Mouse (Mus musculus): ENCODE measurements around the gene Calhm3. TPM values are rescaled to one million over a fixed set of nuclear protein-coding genes. Genes with fewer than 3 reads are reported as not detected.
A peak's percentile ranks its signal among the peaks of the same experiment; 100 is the strongest.

The Calhm3 gene
- polyA plus RNA-seq, 1 experiment = not detected

DNA sequence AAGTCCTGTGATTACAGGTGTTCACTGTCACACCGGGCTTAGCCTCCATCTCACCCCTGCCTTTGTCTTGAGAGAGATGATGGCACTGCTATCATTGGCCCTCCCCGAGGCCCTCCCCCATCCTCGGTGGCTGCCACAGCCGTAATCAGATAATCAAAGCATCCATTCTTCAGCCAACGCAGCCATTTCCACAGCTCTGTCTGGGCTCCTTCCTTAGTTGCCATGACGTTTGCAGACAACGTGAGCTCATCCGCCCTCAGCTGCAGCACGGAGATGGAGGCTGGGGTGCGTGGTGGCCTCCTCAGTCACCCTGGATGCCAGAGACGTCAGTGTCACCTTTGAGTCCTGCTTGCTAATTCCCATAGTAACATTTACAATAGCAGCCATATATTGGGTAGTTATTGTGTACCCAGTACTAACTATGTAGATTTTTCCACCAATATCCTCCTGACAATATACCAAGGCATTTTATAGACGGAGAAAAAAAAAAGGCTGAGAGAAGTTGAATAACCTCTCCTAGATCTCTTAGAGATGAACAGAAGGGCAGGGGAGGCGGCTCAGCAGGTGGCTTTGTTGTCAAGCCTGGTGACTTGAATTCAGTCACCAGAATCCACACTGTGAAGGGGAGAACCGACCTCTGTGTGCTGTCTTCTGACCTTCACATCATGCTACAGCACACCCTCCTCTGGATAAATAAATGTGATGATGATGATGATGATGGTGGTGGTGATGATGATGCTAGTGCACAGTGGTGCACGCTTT is 29.1 kb upstream of the Calhm3 start:
- TF ChIP-seq CTCF (IDR thresholded peaks at IDR 0.05; ENCODE audit: insufficient read depth, low read length) (no peak), POLR2A (IDR thresholded peaks at IDR 0.05; ENCODE audit: borderline replicate concordance, extremely low read depth, low read depth, low read length) (no peak)
- WGBS = 50% methylated on average over 15 of the region's 15 CpGs
- no peak for DNase-seq
- Histone ChIP-seq H3K4me1 (ENCODE audit: control insufficient read depth, insufficient read depth, low read length) (no peaks in the 10 kb centered on the region), H3K4me3 (replicated peaks; ENCODE audit: extremely low read depth, low read depth, low read length) (no peak overlapping the region)

DNA sequence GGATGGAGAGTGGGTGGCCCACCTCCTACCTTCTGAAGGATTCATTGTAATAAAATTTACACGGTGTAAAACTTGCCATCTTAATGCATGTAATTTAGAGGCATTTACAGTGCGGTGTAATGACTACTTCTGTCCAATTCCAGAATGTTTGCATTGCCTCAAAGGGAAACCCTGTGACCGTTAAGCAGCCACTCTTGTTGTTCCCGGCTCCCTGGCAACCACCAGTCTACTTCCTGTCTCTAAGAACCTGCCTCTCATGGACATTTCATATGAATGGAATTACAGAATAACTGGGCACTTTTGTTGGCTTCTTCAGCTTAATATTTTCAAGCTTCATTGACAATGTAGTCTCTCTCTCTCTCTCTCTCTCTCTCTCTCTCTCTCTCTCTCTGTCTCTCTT is 27.2 kb upstream of the Calhm3 start:
- DNase-seq = no peak
- no peaks in the 10 kb centered on the region for H3K4me1 ChIP-seq (ENCODE audit: control insufficient read depth, insufficient read depth, low read length)
- no peak for TF ChIP-seq POLR2A (IDR thresholded peaks at IDR 0.05; ENCODE audit: borderline replicate concordance, extremely low read depth, low read depth, low read length)
- no peak for TF ChIP-seq CTCF (IDR thresholded peaks at IDR 0.05; ENCODE audit: insufficient read depth, low read length)
- H3K4me3 ChIP-seq (replicated peaks; ENCODE audit: extremely low read depth, low read depth, low read length) = no peak overlapping the region
- WGBS = 38% methylated on average over 4 of the region's 4 CpGs

DNA sequence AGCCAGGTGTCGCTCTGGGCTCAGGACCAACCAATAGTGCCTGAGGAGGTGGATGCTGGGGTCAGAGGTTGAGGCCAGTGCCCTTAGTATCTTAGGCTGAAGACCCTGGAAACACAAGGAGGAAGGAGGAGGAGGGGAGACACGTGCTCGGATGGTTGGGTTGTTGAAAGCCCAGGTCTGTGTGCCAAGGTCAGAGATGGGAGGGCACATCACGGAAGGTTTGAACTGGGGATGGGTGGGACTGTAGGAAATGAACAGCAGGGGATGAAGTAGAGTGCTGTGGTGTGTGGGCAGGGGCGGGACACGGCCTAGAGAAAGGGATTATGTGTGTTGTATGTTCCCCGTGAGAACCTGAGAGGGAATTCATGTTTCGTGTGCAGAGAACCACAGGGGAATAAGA is 26.7 kb upstream of the Calhm3 start:
- TF ChIP-seq CTCF (IDR thresholded peaks at IDR 0.05; ENCODE audit: insufficient read depth, low read length) (no peak), POLR2A (IDR thresholded peaks at IDR 0.05; ENCODE audit: borderline replicate concordance, extremely low read depth, low read depth, low read length) (no peak)
- no peak for DNase-seq
- 70% methylated on average over 8 of the region's 8 CpGs for WGBS
- H3K4me1 ChIP-seq (ENCODE audit: control insufficient read depth, insufficient read depth, low read length) = no peaks in the 10 kb centered on the region
- no peak overlapping the region for H3K4me3 ChIP-seq (replicated peaks; ENCODE audit: extremely low read depth, low read depth, low read length)

DNA sequence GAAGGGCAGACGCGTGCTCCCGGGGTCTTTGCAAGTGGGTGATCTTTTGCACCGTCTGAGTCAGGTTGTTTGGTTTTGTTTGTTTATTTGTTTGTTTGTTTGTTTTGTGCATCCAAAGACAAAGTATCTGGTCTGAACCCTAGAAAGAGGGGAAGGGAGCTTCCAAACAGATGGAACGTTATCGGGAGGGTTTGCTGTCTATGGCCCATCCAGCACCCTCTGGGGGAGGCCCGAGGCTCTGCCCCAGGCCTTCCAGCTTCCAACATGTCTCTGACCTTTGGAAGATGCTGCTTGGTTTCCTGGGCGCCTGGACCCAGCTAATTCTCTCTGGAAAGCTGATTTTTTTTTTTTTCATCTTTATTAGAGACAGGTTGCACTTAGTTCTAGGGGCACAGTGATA is 22.4 kb upstream of the Calhm3 start:
- no peaks in the 10 kb centered on the region; the same call in 1 of the 2 replicates for H3K4me1 ChIP-seq (ENCODE audit: control insufficient read depth, insufficient read depth, low read length)
- TF ChIP-seq CTCF (IDR thresholded peaks at IDR 0.05; ENCODE audit: insufficient read depth, low read length) = no peak
- TF ChIP-seq POLR2A (IDR thresholded peaks at IDR 0.05; ENCODE audit: borderline replicate concordance, extremely low read depth, low read depth, low read length) = no peak
- H3K4me3 ChIP-seq (replicated peaks; ENCODE audit: extremely low read depth, low read depth, low read length) = no peak overlapping the region
- 41% methylated on average over 8 of the region's 8 CpGs for WGBS
- no peak for DNase-seq

DNA sequence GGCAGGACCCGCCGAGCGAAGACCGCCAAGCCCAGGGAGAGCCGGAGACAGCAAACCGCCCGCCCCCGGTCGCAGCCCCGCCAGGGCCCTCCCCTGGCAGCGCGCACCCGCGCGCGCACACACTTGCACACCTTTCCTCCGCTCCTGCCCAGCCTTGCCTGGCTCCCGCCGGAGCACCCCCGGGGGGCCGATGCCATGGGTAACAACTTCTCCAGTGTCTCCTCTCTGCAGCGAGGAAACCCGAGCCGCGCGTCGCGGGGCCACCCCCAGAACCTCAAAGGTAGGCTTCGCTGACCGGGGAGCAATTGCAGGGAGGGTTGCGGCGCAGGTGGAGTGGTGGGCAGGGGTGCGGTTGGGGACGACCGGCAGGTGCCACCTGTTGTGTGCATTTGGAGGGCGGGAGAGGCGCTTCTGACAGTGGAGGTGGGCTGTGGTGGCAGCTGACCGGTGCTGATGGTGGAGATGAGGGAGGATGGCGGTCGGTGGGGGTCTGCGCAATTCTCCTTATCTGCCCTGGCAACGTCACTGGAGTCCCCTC is 21.8 kb upstream of the Calhm3 start:
- Histone ChIP-seq H3K4me1 (ENCODE audit: control insufficient read depth, insufficient read depth, low read length) (no peaks in the 10 kb centered on the region; the same call in 1 of the 2 replicates), H3K4me3 (replicated peaks; ENCODE audit: extremely low read depth, low read depth, low read length) (peak overlapping the region; percentile 50)
- TF ChIP-seq CTCF (IDR thresholded peaks at IDR 0.05; ENCODE audit: insufficient read depth, low read length) = no peak
- TF ChIP-seq POLR2A (IDR thresholded peaks at IDR 0.05; ENCODE audit: borderline replicate concordance, extremely low read depth, low read depth, low read length) = no peak
- WGBS = 3% methylated on average over 42 of the region's 42 CpGs
- no peak for DNase-seq

DNA sequence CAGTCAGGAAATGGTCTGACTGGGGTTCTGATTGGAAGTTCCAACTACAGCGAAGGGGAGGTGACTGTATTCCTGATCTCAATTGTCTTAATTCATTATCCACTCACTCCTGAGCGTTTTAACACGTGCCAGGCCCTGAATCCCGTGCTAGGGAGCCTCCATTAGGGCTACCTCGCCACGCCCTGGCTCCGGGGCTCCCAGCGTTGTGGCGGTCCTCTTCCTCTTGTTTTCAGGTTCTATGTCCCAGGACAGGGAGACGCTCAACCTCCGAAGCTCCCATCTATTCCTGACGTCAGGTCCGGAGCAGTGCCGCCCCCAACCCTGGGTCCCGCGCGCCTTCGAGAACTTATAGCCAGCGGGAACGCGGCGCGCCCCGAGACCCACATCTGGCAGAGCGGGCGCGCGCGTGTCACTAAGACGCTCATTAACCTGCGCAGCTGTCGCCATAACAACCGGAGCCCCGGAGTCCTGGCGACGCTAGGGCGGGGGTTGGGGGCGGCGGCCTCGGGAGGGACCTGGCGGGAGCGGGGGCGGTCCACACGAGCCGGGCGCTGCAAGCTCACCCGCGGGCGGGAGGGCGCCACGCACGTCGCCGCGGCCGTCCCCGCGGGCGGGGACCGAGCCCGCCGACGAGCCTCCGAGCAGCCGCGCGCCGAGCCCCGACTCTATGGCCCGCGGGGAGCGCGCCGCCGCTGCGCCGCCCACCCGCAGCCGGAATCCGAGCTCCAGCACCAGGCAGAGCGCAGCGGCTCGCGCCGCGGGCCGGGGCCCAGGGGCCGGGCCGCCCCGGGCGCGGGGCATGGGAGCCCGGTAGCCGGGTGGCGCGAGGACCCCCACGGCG is 21.1 kb upstream of the Calhm3 start, which contains the start of gene Neurl1a:
TSS of gene Neurl1a (plus strand) at position 390 of the 841 bp plus-strand sequence.
- Histone ChIP-seq H3K4me1 (ENCODE audit: control insufficient read depth, insufficient read depth, low read length) (no peaks in the 10 kb centered on the region; the same call in 1 of the 2 replicates), H3K4me3 (replicated peaks; ENCODE audit: extremely low read depth, low read depth, low read length) (peak within 1 kb of the TSS; percentile 50)
- WGBS = under 1% methylated on average over 98 of the region's 98 CpGs
- TF ChIP-seq POLR2A (IDR thresholded peaks at IDR 0.05; ENCODE audit: borderline replicate concordance, extremely low read depth, low read depth, low read length) (no peak), CTCF (IDR thresholded peaks at IDR 0.05; ENCODE audit: insufficient read depth, low read length) (no peak)
- peak; percentile 21 for DNase-seq

DNA sequence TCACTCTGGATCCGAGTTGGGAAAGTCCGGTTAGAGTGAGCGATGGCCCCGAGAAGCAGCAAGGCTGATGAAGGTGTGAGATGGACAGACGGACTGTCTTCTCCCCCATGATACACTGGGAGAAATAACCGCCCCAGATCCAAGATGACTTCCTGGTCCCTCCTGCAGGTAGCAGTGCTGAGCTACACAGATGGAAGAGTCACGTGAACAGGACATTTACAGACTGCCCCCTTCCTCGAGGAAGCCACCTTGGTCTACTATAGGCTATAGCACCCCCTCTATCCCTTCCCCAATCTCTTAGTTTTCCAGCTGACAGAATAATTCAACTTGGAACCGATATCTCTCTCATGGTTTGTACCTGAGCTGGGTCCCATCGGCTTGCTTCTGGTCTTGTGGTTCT is 20.4 kb upstream of the Calhm3 start:
- no peak for DNase-seq
- Histone ChIP-seq H3K4me1 (ENCODE audit: control insufficient read depth, insufficient read depth, low read length) (no peaks in the 10 kb centered on the region; the same call in 1 of the 2 replicates), H3K4me3 (replicated peaks; ENCODE audit: extremely low read depth, low read depth, low read length) (no peak overlapping the region)
- TF ChIP-seq CTCF (IDR thresholded peaks at IDR 0.05; ENCODE audit: insufficient read depth, low read length) (peak; percentile 40; the same call in 1 of the 2 replicates), POLR2A (IDR thresholded peaks at IDR 0.05; ENCODE audit: borderline replicate concordance, extremely low read depth, low read depth, low read length) (no peak)
- 28% methylated on average over 10 of the region's 10 CpGs for WGBS

DNA sequence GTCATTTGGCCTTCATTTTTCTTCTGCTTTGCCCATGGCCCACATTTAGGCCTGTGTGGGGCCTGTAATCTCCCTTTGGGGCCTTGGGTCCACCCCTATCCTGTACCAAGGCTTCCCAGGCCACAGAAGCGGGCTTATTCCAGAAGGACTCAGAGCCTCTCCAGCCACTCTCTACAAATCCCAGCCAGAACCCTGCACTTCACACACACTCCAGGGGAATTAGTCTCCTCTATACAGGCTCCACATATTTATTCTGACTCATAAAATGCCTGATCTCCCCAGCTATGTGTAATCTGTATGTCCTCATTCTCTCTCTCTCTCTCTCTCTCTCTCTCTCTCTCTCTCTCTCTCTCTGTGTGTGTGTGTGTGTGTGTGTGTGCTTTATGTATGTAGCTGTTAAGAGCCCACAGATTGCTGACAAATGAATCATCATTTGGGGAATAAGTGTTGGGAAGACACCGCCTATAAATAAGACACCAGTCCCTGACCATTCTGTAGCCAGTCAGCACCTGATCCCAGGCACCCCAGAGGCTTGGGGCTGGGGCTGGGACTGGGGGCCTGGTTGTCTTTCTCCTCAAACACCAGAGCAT is 19.4 kb upstream of the Calhm3 start:
- TF ChIP-seq POLR2A (IDR thresholded peaks at IDR 0.05; ENCODE audit: borderline replicate concordance, extremely low read depth, low read depth, low read length) (no peak), CTCF (IDR thresholded peaks at IDR 0.05; ENCODE audit: insufficient read depth, low read length) (no peak)
- 82% methylated on average over 2 of the region's 2 CpGs for WGBS
- no peak for DNase-seq
- H3K4me1 ChIP-seq (ENCODE audit: control insufficient read depth, insufficient read depth, low read length) = no peaks in the 10 kb centered on the region; the same call in 1 of the 2 replicates
- no peak overlapping the region for H3K4me3 ChIP-seq (replicated peaks; ENCODE audit: extremely low read depth, low read depth, low read length)

DNA sequence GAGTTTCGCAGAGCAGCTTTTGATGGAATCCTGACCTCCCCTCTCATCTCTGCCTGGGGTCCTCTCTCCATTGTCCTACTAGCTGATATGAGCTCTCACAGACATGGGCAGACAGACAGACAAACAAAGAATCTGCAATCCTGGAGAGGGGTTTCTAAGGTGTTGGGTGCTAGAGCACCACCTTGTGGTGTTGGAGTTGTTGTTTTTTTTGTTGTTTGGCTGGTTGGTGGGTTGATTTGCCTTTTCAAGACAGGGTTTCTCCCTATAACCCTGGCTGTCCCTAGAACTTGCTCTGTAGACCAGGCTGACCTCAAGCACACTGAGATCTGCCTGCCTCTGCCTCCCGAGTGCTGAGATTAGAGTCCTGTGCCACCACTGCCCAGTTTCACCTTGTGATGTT is 17.9 kb upstream of the Calhm3 start:
- H3K4me1 ChIP-seq (ENCODE audit: control insufficient read depth, insufficient read depth, low read length) = no peaks in the 10 kb centered on the region; the same call in 1 of the 2 replicates
- 51% methylated on average over 2 of the region's 2 CpGs for WGBS
- no peak overlapping the region for H3K4me3 ChIP-seq (replicated peaks; ENCODE audit: extremely low read depth, low read depth, low read length)
- no peak for TF ChIP-seq CTCF (IDR thresholded peaks at IDR 0.05; ENCODE audit: insufficient read depth, low read length)
- no peak for TF ChIP-seq POLR2A (IDR thresholded peaks at IDR 0.05; ENCODE audit: borderline replicate concordance, extremely low read depth, low read depth, low read length)
- DNase-seq = no peak

Measured in lung, adult 2 months (tissue).